Mouse (Mus musculus) regulatory T cell (primary cell): ENCODE measurements around the gene Gli3.

Source experiments
- in situ Hi-C: fragments of 300-600 bp; cut with MboI, MseI; formaldehyde crosslinking; loops from one replicate; pipeline ENCODE4 v1.15.1; 2025; ENCODE audit warnings: high pct_unique_total_duplicates

Gene Gli3

DNA sequence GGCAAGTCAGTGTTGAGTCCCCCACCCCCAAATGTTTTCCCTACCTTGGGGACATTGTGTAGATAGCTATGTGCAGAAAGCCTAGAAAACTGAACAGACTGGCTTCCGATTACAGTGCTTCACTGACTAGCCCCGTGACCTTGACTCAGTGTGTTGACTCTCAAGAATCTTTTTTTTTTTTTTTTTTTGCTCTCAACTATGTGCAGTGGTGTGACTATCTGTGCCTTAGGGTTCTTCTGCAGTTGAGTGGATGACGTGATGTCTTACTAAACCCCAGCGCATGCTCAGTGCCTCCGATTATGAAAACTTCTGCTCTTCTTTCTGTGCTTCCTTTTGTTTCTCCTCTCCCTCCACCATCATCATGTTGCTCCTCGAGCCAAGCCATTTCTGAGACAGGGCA is 87.7 kb downstream of the Gli3 start:
- in situ Hi-C loops: loop anchor here (10.0 kb wide), 1 partner anchor 1156 kb away; no protein-coding TSS in a partner anchor

DNA sequence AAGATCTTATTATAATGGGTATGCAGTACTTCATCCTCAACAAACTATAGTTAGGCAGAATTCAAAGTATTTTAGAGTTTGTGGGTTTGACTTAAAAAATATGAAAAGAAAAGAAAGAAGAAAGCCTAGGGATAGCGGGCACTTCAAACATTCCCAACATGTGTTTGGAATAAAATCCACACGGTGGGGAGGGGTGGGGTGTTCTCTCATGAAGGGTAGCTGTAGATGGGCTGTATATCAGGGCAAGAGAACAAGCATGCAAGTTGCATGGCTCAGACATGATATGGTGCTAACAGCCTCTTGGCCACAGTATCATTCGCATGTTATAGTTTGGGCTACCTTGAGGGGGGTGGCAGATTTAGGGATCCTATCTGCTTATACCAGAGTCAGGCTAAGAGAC is 89.0 kb downstream of the Gli3 start:
- in situ Hi-C loops: loop anchor here (10.0 kb wide), 1 partner anchor 1157 kb away; no protein-coding TSS in a partner anchor

GRCm38 (mm10) chr13:15556646-15557098 is 93.6 kb downstream of the Gli3 start:
- in situ Hi-C loops: loop anchor here (10.0 kb wide), 1 partner anchor 1162 kb away; no protein-coding TSS in a partner anchor

DNA sequence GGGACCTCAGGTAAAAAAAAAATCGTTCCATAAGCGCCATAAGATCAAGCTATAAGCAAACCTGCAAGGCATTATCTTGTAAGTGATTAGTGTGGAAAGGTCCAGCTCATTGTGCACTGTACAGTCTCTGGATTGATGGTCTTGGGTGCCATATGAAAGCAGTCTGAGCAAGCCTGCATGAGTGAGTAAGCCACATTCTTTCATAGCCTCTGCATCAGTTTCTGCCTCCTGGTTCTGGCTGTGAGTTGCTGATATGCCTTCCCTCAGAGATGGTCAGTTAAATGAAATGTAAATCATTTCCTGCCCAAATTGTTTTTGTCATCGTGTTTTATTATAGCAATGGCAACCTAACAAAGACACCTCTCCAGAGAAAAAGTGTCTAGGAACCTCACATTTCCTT is 98.4 kb downstream of the Gli3 start:
- in situ Hi-C loops: no loop called here

- in situ Hi-C loops: no loop called here
These were observed 108.0 kb downstream of the Gli3 start for GRCm38 (mm10) chr13:15570908-15571568.

GRCm38 (mm10) chr13:15577133-15577917 is 114.3 kb downstream of the Gli3 start:
- in situ Hi-C loops: no loop called here

DNA sequence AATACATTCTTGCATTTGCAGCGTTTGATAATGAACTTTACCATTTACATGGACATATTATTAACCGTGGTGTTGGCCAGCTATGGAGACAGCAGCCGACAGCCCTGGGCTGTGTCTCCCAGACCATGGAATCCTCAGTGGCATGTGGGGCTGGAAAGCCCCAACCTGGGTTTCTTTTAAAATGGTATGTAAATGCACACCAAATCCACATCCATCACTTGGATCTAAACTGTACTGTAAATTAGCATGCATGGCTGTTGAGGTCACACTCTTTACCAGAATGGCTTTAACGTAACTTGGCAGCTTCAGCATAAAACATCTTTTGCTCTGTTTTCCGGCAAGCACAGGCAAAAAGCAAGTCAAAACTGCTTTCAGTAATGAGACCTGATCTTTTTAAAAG is 117.4 kb downstream of the Gli3 start:
- in situ Hi-C loops: no loop called here

DNA sequence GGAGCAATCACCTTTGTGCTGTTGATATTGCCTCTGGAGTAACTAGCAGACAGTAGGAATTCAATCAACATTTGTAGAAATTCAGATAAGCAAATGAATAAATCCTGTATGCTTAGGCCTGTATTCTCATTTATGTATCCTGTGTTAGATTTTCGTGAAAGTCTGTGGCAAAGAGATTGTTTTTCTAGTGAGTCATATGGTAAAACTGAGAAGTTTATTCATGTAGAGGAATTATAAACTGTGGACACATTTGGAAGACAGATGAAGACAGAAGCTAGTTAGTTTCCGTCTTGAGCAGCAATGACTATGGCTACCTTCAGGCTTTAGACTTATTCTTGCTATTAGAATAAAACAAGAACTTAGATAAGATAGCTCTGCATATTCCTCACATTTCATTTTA is 122.9 kb downstream of the Gli3 start:
- in situ Hi-C loops: no loop called here

GRCm38 (mm10) chr13:15588278-15589272 is 125.5 kb downstream of the Gli3 start:
- in situ Hi-C loops: no loop called here

DNA sequence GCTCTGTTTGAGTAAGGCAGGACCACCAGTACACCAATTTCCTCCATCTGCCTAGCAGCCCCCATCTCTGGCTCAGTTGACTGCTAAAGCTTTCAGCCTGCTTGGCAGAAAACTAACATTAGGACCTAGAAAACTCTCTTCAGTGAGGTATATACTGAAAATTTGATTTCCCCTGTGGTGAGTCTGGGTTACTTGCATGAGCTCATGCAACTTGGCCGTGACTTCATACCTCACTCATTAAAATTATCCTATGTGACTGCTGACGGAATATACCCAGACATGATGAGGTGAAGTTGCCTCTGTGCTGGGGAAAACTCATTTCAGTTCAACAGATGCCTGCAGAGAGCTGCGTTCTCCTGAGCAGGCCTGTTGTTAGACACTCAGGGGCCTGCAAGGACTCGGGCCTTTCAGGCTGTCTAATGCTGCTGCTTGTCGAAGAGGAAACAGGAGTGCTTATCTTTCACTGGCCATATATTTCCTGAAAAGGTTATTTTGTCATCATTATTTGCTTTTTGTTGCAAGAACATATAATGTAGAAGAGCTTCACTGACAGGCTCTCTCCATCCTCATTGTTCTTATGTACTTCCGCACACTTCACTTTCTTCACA is 127.4 kb downstream of the Gli3 start:
- in situ Hi-C loops: no loop called here

- in situ Hi-C loops: no loop called here
These were observed 133.6 kb downstream of the Gli3 start for GRCm38 (mm10) chr13:15596667-15597066.

GRCm38 (mm10) chr13:15599741-15600140 is 136.7 kb downstream of the Gli3 start:
- in situ Hi-C loops: no loop called here

GRCm38 (mm10) chr13:15602161-15602560 is 139.1 kb downstream of the Gli3 start:
- in situ Hi-C loops: no loop called here

DNA sequence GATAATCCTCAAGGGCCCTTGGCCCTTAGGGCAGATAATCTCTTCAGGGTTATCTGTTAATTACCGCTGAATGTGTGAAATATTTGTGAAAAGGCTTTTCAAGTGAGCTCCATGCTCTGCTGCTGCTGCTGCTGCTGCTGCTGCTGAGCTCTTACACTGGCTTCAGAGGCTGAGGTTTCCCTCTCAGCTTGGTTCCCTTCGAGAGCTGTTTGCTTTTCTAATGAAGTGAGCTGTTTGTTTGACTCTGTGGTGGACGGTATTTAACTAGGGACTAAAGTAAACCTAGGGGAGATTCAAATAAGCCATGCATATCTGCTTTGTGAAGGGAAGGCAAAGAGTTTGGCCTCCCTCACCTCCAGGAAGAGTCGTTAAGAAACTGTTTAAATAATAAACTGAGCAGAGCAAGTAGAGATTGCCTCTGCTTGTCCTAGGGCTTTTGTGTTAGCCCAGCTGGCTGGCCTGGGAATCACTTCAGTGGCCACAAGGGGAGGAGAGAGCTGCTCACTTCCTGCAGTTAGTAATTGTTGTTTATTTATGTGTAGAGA is 139.7 kb downstream of the Gli3 start:
- in situ Hi-C loops: no loop called here

DNA sequence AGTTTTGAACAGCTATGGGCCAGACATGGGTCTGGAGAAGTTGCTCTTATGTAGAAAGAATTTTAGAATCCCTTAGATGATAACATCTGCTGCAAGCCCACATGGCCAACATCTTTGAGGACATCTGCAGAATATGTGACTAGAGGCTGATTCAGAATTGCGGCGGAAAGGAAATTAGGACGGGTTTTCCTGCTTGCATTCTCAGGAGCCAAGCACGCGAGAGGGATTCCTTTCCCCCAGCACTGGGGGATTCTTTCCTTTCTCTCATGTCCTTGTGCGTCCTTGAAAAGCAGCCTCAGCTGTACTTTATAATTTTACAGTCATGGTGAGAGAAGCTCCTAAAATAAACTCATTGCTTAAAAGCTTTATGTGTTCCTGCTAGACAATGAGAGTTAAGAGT is 141.0 kb downstream of the Gli3 start:
- in situ Hi-C loops: no loop called here

DNA sequence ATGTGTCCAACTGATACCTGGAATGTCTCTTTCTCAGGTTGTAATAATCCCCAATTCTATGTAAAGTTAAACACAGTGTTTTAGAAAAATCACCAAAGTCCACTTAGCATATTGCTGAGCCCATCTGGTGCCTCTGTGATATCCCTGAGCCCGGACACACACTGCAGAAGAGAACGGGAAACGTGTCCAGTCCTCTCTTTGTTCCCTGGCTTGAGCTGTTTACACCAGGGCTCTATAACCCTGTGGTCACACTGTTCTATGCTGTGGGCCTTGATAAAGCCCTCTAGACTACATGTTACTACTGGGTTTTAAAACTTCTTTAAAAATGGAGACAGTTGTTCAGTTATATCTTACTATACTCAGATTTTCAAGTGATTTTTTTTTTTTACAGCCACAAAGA is 154.4 kb downstream of the Gli3 start:
- in situ Hi-C loops: no loop called here

GRCm38 (mm10) chr13:15618051-15618692 is 155.1 kb downstream of the Gli3 start:
- in situ Hi-C loops: no loop called here

- in situ Hi-C loops: no loop called here
These were observed 158.0 kb downstream of the Gli3 start for GRCm38 (mm10) chr13:15621009-15621408.

GRCm38 (mm10) chr13:15624490-15625353 is 161.7 kb downstream of the Gli3 start:
- in situ Hi-C loops: no loop called here

DNA sequence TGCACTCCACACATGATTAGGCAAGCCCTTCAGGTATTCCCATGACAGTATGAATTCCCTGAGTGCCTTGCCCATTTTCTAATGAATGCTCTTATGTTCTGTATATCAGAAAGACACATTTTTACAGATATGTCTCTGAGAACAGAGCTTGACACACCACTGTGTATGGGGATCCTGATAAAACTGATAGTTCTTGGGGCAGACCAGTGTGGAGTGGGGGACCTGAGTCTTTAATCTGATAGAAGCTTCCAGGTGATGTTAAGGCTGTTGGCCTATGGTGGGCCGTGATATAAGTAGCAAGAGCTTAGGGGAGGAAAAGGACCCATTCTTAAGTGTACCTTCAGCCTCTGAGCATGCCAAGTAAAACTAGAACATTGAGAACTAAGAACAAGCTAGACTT is 178.5 kb downstream of the Gli3 start:
- in situ Hi-C loops: no loop called here
